Mouse (Mus musculus) stomach, postnatal 0 days (tissue): ENCODE results near the gene Mettl15.

Experiments
- CTCF ChIP-seq: IDR thresholded peaks from 2 replicates; pipeline ENCODE4 v1.5.1; 2016; ENCODE audit warnings: antibody characterized with exemption, low read depth, mild to moderate bottlenecking, moderate library complexity
- EP300 ChIP-seq: optimal IDR thresholded peaks from 2 replicates; pipeline ENCODE3; 2016; ENCODE audit warnings: antibody characterized with exemption

- TF ChIP-seq EP300 (no peak), CTCF (no peak)
Measured at GRCm38 (mm10) chr2:109227196-109227595, 53.4 kb downstream of the Mettl15 start.
